Mouse (Mus musculus) MN1 (cell line): ENCODE results near the gene Eml4.

ENCODE experiments used
- DNase-seq: peaks from one replicate; pipeline ENCODE4 v3.0.0-alpha.2; 2016; ENCODE audit warnings: low spot score

Eml4 gene

DNA sequence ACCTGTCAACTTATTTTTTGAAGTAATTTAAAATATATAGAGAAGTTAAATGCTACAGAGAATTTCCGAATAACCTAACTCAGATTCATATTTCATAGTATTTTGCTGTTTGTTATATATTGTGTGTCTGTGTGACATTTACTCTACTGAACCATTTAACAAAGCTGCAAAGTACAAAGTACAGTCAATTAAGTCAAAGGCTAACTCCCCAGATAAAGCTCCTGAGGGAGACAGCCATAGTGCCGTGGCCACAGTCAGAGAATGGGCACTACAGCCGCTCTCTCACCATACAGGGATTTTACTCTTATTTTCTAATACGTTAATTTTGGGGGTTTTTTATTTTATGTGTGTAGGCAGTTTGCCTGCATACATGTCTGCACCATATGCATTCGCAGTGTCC, 32.0 kb downstream of the Eml4 start:
- DNase-seq = no peak

- no peak for DNase-seq
Observed at GRCm38 (mm10) chr17:83384981-83385380, 34.2 kb downstream of the Eml4 start.

DNA sequence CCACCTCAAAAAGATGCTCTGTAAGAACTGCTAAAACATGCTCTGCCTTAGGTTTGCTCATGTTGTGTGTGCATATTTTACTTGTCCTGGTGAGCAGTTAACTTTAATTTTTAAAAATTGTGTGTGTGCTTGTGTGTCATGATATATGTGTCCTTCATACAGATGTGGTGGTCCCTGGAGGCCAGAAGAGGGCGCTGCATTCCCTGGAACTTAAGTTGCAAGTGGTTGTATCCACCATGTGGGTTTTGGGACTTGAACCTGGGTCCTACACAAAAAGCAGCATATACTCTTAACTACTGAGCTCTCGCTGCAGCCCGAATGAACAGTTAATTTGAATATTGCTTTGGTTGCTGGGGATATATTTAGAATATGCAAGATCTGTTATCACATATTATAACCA, 36.4 kb downstream of the Eml4 start:
- no peak for DNase-seq

GRCm38 (mm10) chr17:83394013-83394412, 43.3 kb downstream of the Eml4 start:
- no peak for DNase-seq

DNA sequence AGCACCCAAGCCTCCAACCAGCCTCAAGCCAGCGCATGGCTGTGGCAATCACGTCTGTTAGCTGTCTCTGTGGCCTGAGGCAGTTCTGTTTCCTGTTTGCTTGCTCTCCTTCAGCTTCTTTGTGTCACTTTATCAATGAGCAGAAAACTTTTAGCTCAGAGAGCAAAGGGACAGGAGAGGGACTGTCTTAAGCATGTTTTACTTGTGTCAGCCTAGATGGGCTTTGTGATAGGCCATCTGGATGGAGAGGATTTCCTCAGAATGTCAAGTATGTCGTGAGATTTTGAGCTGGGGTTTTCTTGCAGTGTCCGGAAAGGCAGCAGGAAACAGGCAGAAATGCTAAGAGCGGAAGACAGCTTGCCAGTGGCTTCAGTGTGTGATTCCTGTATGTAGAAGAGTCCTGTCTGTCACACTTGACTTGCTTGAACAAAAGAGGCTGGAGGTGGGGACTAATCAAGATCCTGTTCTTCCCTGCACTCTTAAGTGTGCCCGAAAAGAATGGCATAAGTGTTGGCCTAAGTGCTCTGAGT, 46.9 kb downstream of the Eml4 start:
- DNase-seq = no peak

DNA sequence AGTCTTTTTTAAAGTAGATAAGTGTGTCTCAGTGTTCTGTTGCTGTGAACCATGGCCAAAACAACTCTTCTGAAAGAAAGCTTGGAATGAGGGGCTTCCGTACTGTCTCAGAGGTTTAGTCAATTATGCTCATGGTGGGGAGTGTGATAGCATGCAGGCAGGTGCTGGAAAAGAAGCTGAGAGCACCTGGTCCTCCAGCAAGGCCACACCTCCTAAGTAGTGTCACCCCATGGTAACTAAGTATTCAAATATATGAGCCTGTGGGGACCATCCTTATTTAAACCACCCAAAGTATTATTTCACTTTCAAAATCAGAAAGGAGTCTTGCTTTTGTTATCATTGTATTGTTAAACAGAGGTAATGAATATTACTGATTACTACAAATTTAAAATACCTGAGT, 48.0 kb downstream of the Eml4 start:
- DNase-seq = no peak

- DNase-seq = no peak
Observed at GRCm38 (mm10) chr17:83430607-83431006, 79.9 kb downstream of the Eml4 start.

DNA sequence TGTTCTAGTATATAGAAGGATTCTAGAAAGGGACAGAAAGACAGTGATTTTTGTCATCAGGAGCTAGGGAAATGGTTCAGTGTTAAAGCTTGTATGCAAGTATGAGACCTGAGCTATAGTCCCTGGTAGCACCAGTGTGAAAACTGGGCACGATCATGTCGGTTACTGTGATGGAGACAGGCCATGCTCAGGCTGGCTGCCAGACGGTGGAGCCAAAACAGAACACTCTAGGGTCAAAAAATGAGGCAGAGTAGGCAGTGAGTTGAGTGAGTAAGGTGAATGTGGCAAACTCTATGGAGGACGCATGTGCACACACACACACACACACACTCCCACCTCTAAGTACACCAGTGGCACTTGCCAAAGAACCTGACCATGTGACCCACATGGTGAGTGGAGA, 92.7 kb downstream of the Eml4 start:
- DNase-seq = no peak

GRCm38 (mm10) chr17:83449583-83449982, 98.9 kb downstream of the Eml4 start:
- no peak for DNase-seq

- DNase-seq = no peak
Observed at GRCm38 (mm10) chr17:83451367-83451766, 100.6 kb downstream of the Eml4 start.

DNA sequence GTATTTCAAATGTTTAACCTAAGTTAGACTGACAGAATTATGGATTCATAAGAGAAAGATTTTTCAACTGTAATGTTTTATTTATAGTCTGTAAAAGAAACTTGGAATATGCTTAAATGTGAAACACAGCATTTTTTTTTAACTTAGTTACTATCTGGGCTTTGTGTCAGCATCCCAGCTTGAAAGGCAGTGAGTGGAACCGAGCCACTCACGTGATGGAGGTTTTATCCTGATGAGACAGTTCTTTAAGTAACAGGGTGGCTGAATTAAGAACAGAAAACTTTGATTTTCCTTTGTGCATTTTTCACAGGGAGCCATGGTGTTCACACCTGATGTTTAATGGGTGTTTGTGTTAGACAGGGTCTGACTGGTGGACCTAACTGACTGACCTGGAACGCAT, 101.1 kb downstream of the Eml4 start:
- DNase-seq = no peak

GRCm38 (mm10) chr17:83452451-83452850, 101.7 kb downstream of the Eml4 start:
- DNase-seq = no peak

GRCm38 (mm10) chr17:83453587-83453986, 102.9 kb downstream of the Eml4 start:
- no peak for DNase-seq

DNA sequence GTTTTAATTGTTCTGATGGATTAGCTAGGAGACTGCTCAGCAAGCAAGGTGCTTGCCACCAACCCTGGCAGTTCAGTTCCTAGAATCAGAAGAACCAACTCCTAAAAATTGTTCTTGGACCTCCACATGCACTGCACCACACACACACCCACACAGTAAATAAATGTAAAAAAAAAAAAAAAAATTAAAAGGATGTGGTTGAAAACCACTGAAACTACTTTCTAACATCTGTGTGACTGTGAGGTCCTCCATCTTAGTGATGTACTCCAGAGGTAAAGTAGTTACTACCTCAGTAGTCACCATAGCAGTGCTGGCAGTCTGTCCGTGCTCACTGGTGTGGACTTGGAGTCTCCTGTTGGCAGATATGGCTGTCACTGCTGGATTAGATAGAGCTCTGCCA, 106.5 kb downstream of the Eml4 start:
- DNase-seq = no peak

DNA sequence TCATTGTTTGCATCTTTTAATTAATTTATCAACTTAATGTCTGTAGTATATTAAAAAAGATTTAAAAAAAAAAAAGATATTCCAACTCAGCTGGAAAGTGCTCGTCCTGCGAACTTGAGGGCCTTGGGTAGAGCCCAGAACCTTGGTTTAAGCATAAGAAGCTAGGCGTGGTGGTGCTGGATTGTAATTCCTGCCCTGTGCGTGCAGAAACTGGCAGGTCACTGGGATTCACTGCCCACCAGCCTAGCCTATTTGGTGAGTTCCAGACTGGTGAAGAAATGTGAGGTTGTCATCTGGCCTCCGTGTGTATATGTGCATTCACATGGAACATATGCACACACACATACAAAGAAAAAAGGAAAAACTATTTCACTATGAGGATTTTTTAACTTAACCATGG, 115.2 kb downstream of the Eml4 start:
- no peak for DNase-seq

DNA sequence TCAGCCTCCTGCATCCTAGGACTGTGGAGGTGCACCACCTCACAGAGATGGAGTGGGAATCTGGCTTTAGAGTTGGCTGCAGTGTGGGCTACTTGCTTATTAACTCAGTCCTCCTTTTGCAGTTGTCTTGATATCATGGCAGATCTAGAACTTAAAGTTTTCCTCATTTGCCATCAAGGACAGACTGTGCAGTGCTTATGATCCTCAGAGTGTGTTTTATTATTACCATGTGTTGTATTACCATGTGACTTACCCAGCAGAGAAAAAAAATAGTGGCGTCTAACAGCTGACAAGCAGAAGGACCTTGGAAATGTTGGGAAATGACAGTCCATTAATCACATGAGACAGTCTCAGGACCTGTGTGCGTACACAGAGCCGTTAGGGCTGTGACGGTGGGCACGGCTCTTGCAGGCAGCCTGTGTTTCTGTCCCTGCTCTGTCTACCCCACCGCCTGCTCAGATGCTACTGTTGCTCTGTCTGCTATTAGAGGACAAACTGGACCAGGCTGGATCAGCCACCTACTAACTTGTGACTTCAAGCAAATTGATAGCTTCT, 116.0 kb downstream of the Eml4 start:
- DNase-seq = no peak

DNA sequence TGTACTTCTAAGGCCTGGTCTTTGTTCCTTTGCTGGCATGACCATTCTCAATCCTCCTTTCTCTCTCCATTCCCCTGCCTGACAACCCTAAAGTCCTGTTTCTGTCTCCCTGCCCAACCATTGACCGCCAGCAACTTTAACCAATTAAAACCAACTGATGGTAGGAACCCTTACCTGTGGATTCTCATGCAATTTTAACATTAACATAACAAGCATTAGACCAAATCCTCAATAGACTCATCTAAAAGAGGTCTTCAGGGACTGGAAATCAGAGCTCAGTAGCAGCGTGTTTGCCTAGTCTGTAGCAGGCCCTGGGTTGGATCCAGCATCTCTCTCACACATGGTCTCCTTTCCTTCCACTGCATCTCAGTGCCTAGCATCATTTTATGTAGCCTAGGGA, 118.9 kb downstream of the Eml4 start:
- DNase-seq = no peak

GRCm38 (mm10) chr17:83477089-83477488, 126.4 kb downstream of the Eml4 start:
- DNase-seq = no peak

DNA sequence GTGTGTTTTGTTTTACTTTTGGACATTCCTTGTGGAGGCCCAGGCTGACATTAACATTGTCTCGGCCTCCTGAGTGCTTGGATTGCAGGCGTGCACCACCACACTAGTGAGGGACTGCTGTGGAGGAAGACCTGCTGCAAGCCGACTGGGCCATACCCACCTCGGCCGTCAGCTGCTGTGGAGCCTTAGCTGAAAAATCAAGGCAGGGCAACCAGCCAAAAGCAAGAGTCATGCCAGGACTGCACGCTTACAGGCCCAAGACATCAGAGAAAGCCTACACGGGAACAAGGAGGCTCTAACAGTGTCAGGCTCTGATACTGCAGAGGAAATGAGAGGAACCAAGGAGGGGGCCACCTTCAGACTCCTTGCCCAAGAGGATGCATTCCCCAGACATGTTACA, 130.8 kb downstream of the Eml4 start:
- DNase-seq = no peak

DNA sequence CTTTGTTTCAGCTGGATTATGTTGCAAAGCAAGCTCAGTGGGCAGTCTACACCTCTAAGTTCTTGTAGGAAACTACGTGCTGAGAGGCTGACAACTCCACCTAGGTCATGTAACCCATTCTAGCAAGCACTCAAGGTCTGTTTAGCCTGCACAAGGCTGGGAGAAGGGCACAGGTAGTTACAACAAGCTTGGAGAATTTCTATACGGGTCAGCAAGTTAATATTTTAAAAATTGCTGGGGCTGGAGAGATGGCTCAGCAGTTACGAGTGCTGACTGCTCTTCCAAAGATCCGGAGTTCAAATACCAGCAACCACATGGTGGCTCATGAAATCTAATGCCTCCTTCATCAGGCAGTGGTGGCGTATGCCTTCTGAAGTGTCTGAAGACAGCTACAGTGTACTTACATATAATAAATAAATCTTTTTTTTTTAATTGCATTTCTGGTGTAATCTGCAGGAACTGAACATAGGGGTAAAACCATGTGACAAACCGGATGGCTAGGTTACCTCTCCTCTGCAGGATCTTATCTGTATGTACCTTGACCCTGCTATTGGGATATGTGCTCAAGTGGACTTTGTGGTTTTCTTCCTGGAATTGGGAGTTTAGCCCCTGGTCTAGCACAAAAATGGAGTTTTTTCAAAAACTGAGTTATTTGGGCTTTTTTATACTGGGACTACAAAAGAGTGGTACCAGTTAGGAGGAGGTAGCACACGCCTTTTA, 132.2 kb downstream of the Eml4 start:
- no peak for DNase-seq

- DNase-seq = no peak
Observed at GRCm38 (mm10) chr17:83483784-83484183, 133.1 kb downstream of the Eml4 start.

DNA sequence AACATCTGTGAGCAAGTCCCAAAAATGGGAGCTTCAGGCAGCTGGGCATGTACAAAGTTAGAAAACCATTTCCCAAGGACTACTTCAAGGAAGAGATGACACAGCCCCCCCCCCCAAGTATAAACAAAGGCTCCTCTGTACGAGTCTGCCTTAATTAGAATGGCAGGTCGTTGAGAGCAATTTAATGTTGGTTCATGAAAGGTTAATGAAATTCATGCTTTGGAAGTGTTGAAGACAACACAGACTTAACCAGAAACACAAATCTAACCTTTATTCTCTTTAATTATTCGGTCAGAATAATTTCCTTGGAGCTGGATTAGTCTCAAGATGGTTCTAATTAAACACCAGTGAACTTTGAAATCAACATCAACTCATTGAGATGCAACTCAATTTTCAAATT, 137.0 kb downstream of the Eml4 start:
- no peak for DNase-seq

DNA sequence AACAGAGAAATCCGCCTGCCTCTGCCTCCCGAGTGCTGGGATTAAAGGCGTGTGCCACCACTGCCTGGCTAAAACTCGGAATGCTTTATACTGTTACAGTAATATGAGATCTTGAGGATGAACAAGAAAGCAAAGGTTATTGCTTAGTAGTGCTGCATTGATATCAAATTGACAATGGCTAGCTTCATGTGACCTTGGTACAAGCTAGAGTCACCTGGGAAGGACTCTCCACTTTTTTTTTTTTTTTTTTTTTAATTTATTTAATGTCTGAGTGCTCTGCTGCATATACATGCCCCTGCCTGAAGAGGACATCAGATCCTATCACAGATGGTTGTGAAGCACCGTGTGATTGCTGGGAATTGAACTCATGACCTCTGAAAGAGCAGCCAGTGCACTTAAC, 148.2 kb downstream of the Eml4 start:
- no peak for DNase-seq

GRCm38 (mm10) chr17:83499692-83500091, 149.0 kb downstream of the Eml4 start:
- DNase-seq = no peak
